Mouse (Mus musculus): ENCODE measurements around the gene Rps27l. TPM values are rescaled to one million over a fixed set of nuclear protein-coding genes. Genes with fewer than 3 reads are reported as not detected.

Rps27l gene
- total and polyA plus RNA-seq, 3 experiments = 469 to 502 TPM; not detected in 1

- TF ChIP-seq ETS1 (IDR thresholded peaks at IDR 0.05; ENCODE audit: low read depth, low read length) (no peak), MEF2A (IDR thresholded peaks at IDR 0.05; ENCODE audit: extremely low read depth, insufficient replicate concordance, low read depth, low read length, poor library complexity, severe bottlenecking) (no peak), MAFK (IDR thresholded peaks at IDR 0.05; ENCODE audit: borderline replicate concordance, low read depth, low read length) (no peak), NELFE (IDR thresholded peaks at IDR 0.05; ENCODE audit: low read depth, low read length) (no peak), TCF12 (IDR thresholded peaks at IDR 0.05; ENCODE audit: low read depth, low read length) (no peak), HCFC1 (IDR thresholded peaks at IDR 0.05; ENCODE audit: low read depth, low read length) (no peak), BHLHE40 (IDR thresholded peaks at IDR 0.05; ENCODE audit: borderline replicate concordance, low read depth, low read length) (no peak), CHD2 (IDR thresholded peaks at IDR 0.05; ENCODE audit: low read length) (no peak), GATA1 (IDR thresholded peaks at IDR 0.05; ENCODE audit: low read depth, low read length) (no peak), GABPA (IDR thresholded peaks at IDR 0.05; ENCODE audit: low read depth, low read length) (no peak), CTCF (IDR thresholded peaks at IDR 0.05 in 2 of 3, conservative IDR thresholded peaks at IDR 0.05 in 1 of 3; ENCODE audit: control insufficient read depth in 1 of 3, insufficient read depth in 1 of 3, low read depth in 2 of 3, low read length in 3 of 3, poor library complexity in 1 of 3, severe bottlenecking in 1 of 3) (no peak), MYB (IDR thresholded peaks at IDR 0.05; ENCODE audit: low read depth, low read length) (no peak), ZC3H11A (IDR thresholded peaks at IDR 0.05; ENCODE audit: low read depth, low read length) (no peak), EP300 (IDR thresholded peaks at IDR 0.05; ENCODE audit: low read depth in 1 of 2, low read length in 2 of 2) (no peak), ZMIZ1 (IDR thresholded peaks at IDR 0.05; ENCODE audit: low read depth, low read length) (no peak), KAT2A (conservative IDR thresholded peaks at IDR 0.05; ENCODE audit: low read depth, low read length) (no peak)
- Histone ChIP-seq H3K9ac (ENCODE audit: control insufficient read depth, low read depth, low read length, poor library complexity, severe bottlenecking) (no peak overlapping the region), H3K4me3 (ENCODE audit: control insufficient read depth in 1 of 2, insufficient read depth in 1 of 2, low read depth in 2 of 2, low read length in 2 of 2) (no peak overlapping the region), H3K27ac (ENCODE audit: control insufficient read depth, low read depth, low read length) (no peak overlapping the region), H3K9me3 (replicated peaks; ENCODE audit: insufficient read depth, low read length) (no peaks in the 10 kb centered on the region), H3K36me3 (ENCODE audit: control insufficient read depth in 1 of 2, insufficient read depth in 2 of 2, low read length in 2 of 2) (peaks cover 0 to 17% of the 10 kb centered on the region in 2 experiments; a peak in 2 of 4 replicates), H3K27me3 (ENCODE audit: control insufficient read depth in 1 of 2, insufficient read depth in 2 of 2, low read length in 2 of 2) (no peaks in the 10 kb centered on the region), H3K4me1 (ENCODE audit: control insufficient read depth in 1 of 2, insufficient read depth in 2 of 2, low read length in 2 of 2) (peaks cover 7 to 12% of the 10 kb centered on the region in 2 experiments), H3K79me2 (ENCODE audit: control insufficient read depth, insufficient read depth, low read length, poor library complexity) (0 out of 2 replicates have a peak, but pooled peaks cover 1% of the 10 kb centered on the region)
- DNase-seq (ENCODE audit: low read depth, low spot score) = no peak
Measured at GRCm38 (mm10) chr9:66899526-66899925, 46.4 kb upstream of the Rps27l start.

GRCm38 (mm10) chr9:66905990-66906389 is 39.9 kb upstream of the Rps27l start:
- Histone ChIP-seq H3K27ac (ENCODE audit: control insufficient read depth, low read depth, low read length) (no peak overlapping the region), H3K4me1 (ENCODE audit: control insufficient read depth in 1 of 2, insufficient read depth in 2 of 2, low read length in 2 of 2) (no peaks in the 10 kb centered on the region), H3K4me3 (ENCODE audit: control insufficient read depth in 1 of 2, insufficient read depth in 1 of 2, low read depth in 2 of 2, low read length in 2 of 2) (no peak overlapping the region), H3K36me3 (ENCODE audit: control insufficient read depth in 1 of 2, insufficient read depth in 2 of 2, low read length in 2 of 2) (no peaks in the 10 kb centered on the region), H3K79me2 (ENCODE audit: control insufficient read depth, insufficient read depth, low read length, poor library complexity) (peaks cover 10% of the 10 kb centered on the region; the same call in 1 of the 2 replicates), H3K9me3 (replicated peaks; ENCODE audit: insufficient read depth, low read length) (no peaks in the 10 kb centered on the region), H3K9ac (ENCODE audit: control insufficient read depth, low read depth, low read length, poor library complexity, severe bottlenecking) (no peak overlapping the region), H3K27me3 (ENCODE audit: control insufficient read depth in 1 of 2, insufficient read depth in 2 of 2, low read length in 2 of 2) (no peaks in the 10 kb centered on the region)
- no peak for DNase-seq (ENCODE audit: low read depth, low spot score)
- TF ChIP-seq CHD2 (IDR thresholded peaks at IDR 0.05; ENCODE audit: low read length) (no peak), CTCF (IDR thresholded peaks at IDR 0.05 in 2 of 3, conservative IDR thresholded peaks at IDR 0.05 in 1 of 3; ENCODE audit: control insufficient read depth in 1 of 3, insufficient read depth in 1 of 3, low read depth in 2 of 3, low read length in 3 of 3, poor library complexity in 1 of 3, severe bottlenecking in 1 of 3) (no peak), MEF2A (IDR thresholded peaks at IDR 0.05; ENCODE audit: extremely low read depth, insufficient replicate concordance, low read depth, low read length, poor library complexity, severe bottlenecking) (no peak)

Measured in MEL (cell line).